Mouse (Mus musculus) layer of hippocampus, adult 2 months (tissue): Measurements from ENCODE around the gene Eed. TPM values are rescaled to one million over a fixed set of nuclear protein-coding genes. Genes with fewer than 3 reads are reported as not detected.
A peak's percentile ranks its signal among the peaks of the same experiment; 100 is the strongest.

ENCODE experiments used
- DNase-seq, 2 experiments: peaks; one replicate each; pipeline ENCODE4 v3.0.0; 2022; ENCODE audit warnings: low spot score in 2 of 2
- H3K27ac ChIP-seq: fragments of 200-600 bp; 2 replicates; pipeline ENCODE4 v1.8.1; 2022
- H3K4me3 ChIP-seq: fragments of 200-600 bp; 2 replicates; pipeline ENCODE4 v1.8.1; 2022; ENCODE audit warnings: mild to moderate bottlenecking
- CTCF ChIP-seq: fragments of 200-600 bp; conservative IDR thresholded peaks from 2 replicates; pipeline ENCODE4 v1.8.1; 2022; ENCODE audit warnings: antibody characterized with exemption, mild to moderate bottlenecking, moderate library complexity
- long read RNA-seq, 2 experiments: library from polyadenylated mRNA; stranded (forward); transcript quantifications; one replicate each; pipeline ENCODE4 v2.0.0; 2021; ENCODE audit warnings: borderline mapping rate in 2 of 2
- total RNA-seq, 2 experiments: library from RNA; stranded (reverse); gene quantifications; 2 replicates each; pipeline ENCODE4 v1.2.3; 2021

The Eed gene
- 10 to 100 TPM; 37.2 to 42.2 TPM for total RNA-seq
- long read RNA-seq, experiment 1, transcript Eed-201 (12 exons, 2,067 nt) = major isoform, 10 of 13 reads
- long read RNA-seq, experiment 1, partial matches to known transcripts = 0 of 13 reads
- long read RNA-seq, experiment 1, other reads (novel, unspliced or antisense) = 3 of 13 reads
- long read RNA-seq, experiment 2, transcript Eed-201 (12 exons, 2,067 nt) = major isoform, 11 of 25 reads
- long read RNA-seq, experiment 2, partial matches to known transcripts = 2 of 25 reads
- long read RNA-seq, experiment 2, other reads (novel, unspliced or antisense) = 12 of 25 reads

GRCm38 (mm10) chr7:89980485-89981422 lies at the start of gene Eed:
TSS of gene Eed (minus strand) at chr7:89980983.
- Histone ChIP-seq H3K4me3 (peak within 1 kb of the TSS; percentile 88), H3K27ac (peak within 1 kb of the TSS; percentile 100)
- DNase-seq = peak; percentile 92 to 95
- no peak for TF ChIP-seq CTCF

- Histone ChIP-seq H3K27ac (peak overlapping the region; percentile 92), H3K4me3 (peak overlapping the region; percentile 37)
- TF ChIP-seq CTCF = no peak
- DNase-seq = no peak
Observed at GRCm38 (mm10) chr7:90029548-90030485, 49.0 kb upstream of the Eed start.

- H3K4me3 ChIP-seq = peak overlapping the region; percentile 37
Observed at GRCm38 (mm10) chr7:90028888-90029547, 48.2 kb upstream of the Eed start.

GRCm38 (mm10) chr7:90024975-90025374 lies 44.2 kb upstream of the Eed start:
- Histone ChIP-seq H3K4me3 (no peak overlapping the region), H3K27ac (no peak overlapping the region)
- no peak for DNase-seq
- TF ChIP-seq CTCF = no peak

More at GRCm38 (mm10) chr7:90028888-90029547, 48.2 kb upstream of the Eed start:
- peak; percentile 73 to 78 for DNase-seq
- peak overlapping the region; percentile 92 for H3K27ac ChIP-seq
- no peak for TF ChIP-seq CTCF

- H3K27ac ChIP-seq = peak overlapping the region; percentile 63
- DNase-seq = no peak
- no peak overlapping the region for H3K4me3 ChIP-seq
- TF ChIP-seq CTCF = no peak
Observed at GRCm38 (mm10) chr7:90022974-90023707, 42.4 kb upstream of the Eed start.

GRCm38 (mm10) chr7:90020331-90020730 lies 39.5 kb upstream of the Eed start:
- Histone ChIP-seq H3K27ac (peak overlapping the region; percentile 29; the same call in 1 of the 2 replicates), H3K4me3 (no peak overlapping the region)
- DNase-seq = no peak
- TF ChIP-seq CTCF = no peak

GRCm38 (mm10) chr7:90019570-90019969 lies 38.8 kb upstream of the Eed start:
- Histone ChIP-seq H3K27ac (no peak overlapping the region), H3K4me3 (no peak overlapping the region)
- DNase-seq = no peak
- no peak for TF ChIP-seq CTCF

- Histone ChIP-seq H3K4me3 (no peak overlapping the region), H3K27ac (peak overlapping the region; percentile 15)
- TF ChIP-seq CTCF = no peak
- DNase-seq = no peak
Observed at GRCm38 (mm10) chr7:90016930-90017588, 36.3 kb upstream of the Eed start.

- peak; percentile 72 for TF ChIP-seq CTCF
- no peak overlapping the region for H3K4me3 ChIP-seq
- DNase-seq = peak; percentile 25 to 49
- H3K27ac ChIP-seq = peak overlapping the region; percentile 15
Observed at GRCm38 (mm10) chr7:90016459-90016858, 35.7 kb upstream of the Eed start.

GRCm38 (mm10) chr7:90006667-90007653 lies 26.2 kb upstream of the Eed start:
- TF ChIP-seq CTCF = no peak
- H3K4me3 ChIP-seq = no peak overlapping the region
- DNase-seq = no peak

More at GRCm38 (mm10) chr7:90006667-90007653, 26.2 kb upstream of the Eed start:
- H3K27ac ChIP-seq = no peak overlapping the region
